Mouse (Mus musculus): ENCODE measurements around the gene Cbarp. TPM values are rescaled to one million over a fixed set of nuclear protein-coding genes. Genes with fewer than 3 reads are reported as not detected.

Cbarp gene
- 3.9 and 5.0 TPM in 2 replicates for polyA plus RNA-seq (2015; fragmentation: Nextera tagmentation; extraction: Ambion mirVana)

- H3K9ac ChIP-seq, result peak within 1 kb of the TSS; percentile 31
- peaks cover 67% of the 10 kb centered on the region for H3K4me1 ChIP-seq
- no peaks in the 10 kb centered on the region for H3K9me3 ChIP-seq
- peak within 1 kb of the TSS; percentile 61 for H3K4me3 ChIP-seq
- peak within 1 kb of the TSS; percentile 78 for H3K27ac ChIP-seq
- peaks cover 47% of the 10 kb centered on the region for H3K27me3 ChIP-seq
- H3K36me3 ChIP-seq, result peaks cover 23% of the 10 kb centered on the region
- WGBS, result 68% methylated on average over 10 of the region's 10 CpGs
- ATAC-seq (ENCODE audit: borderline replicate concordance, extremely low read depth, low FRiP score, low TSS enrichment), result no peak
- peak within 1 kb of the TSS; percentile 98 for H3K4me2 ChIP-seq
Observed at GRCm38 (mm10) chr10:80140666-80141035, at the start of gene Cbarp. Gene Cbarp, minus strand, starts transcription at chr10:80140835.

- Histone ChIP-seq H3K9me3 (no peaks in the 10 kb centered on the region), H3K4me1 (peaks cover 15% of the 10 kb centered on the region), H3K36me3 (peaks cover 10% of the 10 kb centered on the region; the same call in 1 of the 2 replicates), H3K4me3 (peak overlapping the region; percentile 41), H3K9ac (no peak overlapping the region), H3K27me3 (peaks cover 41% of the 10 kb centered on the region), H3K4me2 (peak overlapping the region; percentile 72), H3K27ac (no peak overlapping the region)
- 9% methylated on average over 21 of the region's 21 CpGs for WGBS
- no peak for ATAC-seq (ENCODE audit: borderline replicate concordance, extremely low read depth, low FRiP score, low TSS enrichment)
Observed at GRCm38 (mm10) chr10:80189999-80190398, 49.4 kb upstream of the Cbarp start.

GRCm38 (mm10) chr10:80188453-80189024 lies 47.9 kb upstream of the Cbarp start:
- Histone ChIP-seq H3K4me2 (no peak overlapping the region), H3K4me3 (no peak overlapping the region), H3K27ac (no peak overlapping the region), H3K27me3 (peaks cover 41% of the 10 kb centered on the region), H3K9ac (no peak overlapping the region), H3K4me1 (peaks cover 15% of the 10 kb centered on the region), H3K9me3 (no peaks in the 10 kb centered on the region), H3K36me3 (peaks cover 10% of the 10 kb centered on the region; the same call in 1 of the 2 replicates)
- no peak for ATAC-seq (ENCODE audit: borderline replicate concordance, extremely low read depth, low FRiP score, low TSS enrichment)
- WGBS, result 82% methylated on average over 15 of the region's 15 CpGs

GRCm38 (mm10) chr10:80187739-80188138 lies 47.1 kb upstream of the Cbarp start:
- Histone ChIP-seq H3K27me3 (peaks cover 41% of the 10 kb centered on the region), H3K36me3 (peaks cover 10% of the 10 kb centered on the region; the same call in 1 of the 2 replicates), H3K4me3 (no peak overlapping the region), H3K9ac (no peak overlapping the region), H3K27ac (no peak overlapping the region), H3K9me3 (no peaks in the 10 kb centered on the region), H3K4me1 (peaks cover 15% of the 10 kb centered on the region), H3K4me2 (no peak overlapping the region)
- WGBS, result 90% methylated on average over 10 of the region's 10 CpGs
- no peak for ATAC-seq (ENCODE audit: borderline replicate concordance, extremely low read depth, low FRiP score, low TSS enrichment)

GRCm38 (mm10) chr10:80186649-80187048 lies 46.0 kb upstream of the Cbarp start:
- Histone ChIP-seq H3K4me2 (no peak overlapping the region), H3K9ac (no peak overlapping the region), H3K36me3 (peaks cover 10% of the 10 kb centered on the region; the same call in 1 of the 2 replicates), H3K27ac (no peak overlapping the region), H3K27me3 (peaks cover 31% of the 10 kb centered on the region), H3K9me3 (no peaks in the 10 kb centered on the region), H3K4me3 (no peak overlapping the region), H3K4me1 (peaks cover 15% of the 10 kb centered on the region)
- 59% methylated on average over 27 of the region's 27 CpGs for WGBS
- ATAC-seq (ENCODE audit: borderline replicate concordance, extremely low read depth, low FRiP score, low TSS enrichment), result no peak

- H3K4me2 ChIP-seq, result no peak overlapping the region
- no peak overlapping the region for H3K27ac ChIP-seq
- no peak for ATAC-seq (ENCODE audit: borderline replicate concordance, extremely low read depth, low FRiP score, low TSS enrichment)
- H3K9me3 ChIP-seq, result no peaks in the 10 kb centered on the region
- no peak overlapping the region for H3K9ac ChIP-seq
- H3K4me3 ChIP-seq, result no peak overlapping the region
- no peaks in the 10 kb centered on the region for H3K27me3 ChIP-seq
- 89% methylated on average over 7 of the region's 7 CpGs for WGBS
- no peaks in the 10 kb centered on the region for H3K36me3 ChIP-seq
- H3K4me1 ChIP-seq, result peaks cover 19% of the 10 kb centered on the region
Observed at GRCm38 (mm10) chr10:80182547-80182946, 41.9 kb upstream of the Cbarp start.

- Histone ChIP-seq H3K9ac (peak overlapping the region; percentile 70; the same call in 1 of the 2 replicates), H3K4me3 (peak overlapping the region; percentile 58), H3K27ac (no peak overlapping the region), H3K9me3 (no peaks in the 10 kb centered on the region), H3K36me3 (no peaks in the 10 kb centered on the region), H3K27me3 (no peaks in the 10 kb centered on the region), H3K4me1 (peaks cover 20% of the 10 kb centered on the region), H3K4me2 (peak overlapping the region; percentile 64)
- no peak for ATAC-seq (ENCODE audit: borderline replicate concordance, extremely low read depth, low FRiP score, low TSS enrichment)
- 41% methylated on average over 5 of the region's 5 CpGs for WGBS
Observed at GRCm38 (mm10) chr10:80180823-80181222, 40.2 kb upstream of the Cbarp start.

GRCm38 (mm10) chr10:80180288-80180687 lies 39.7 kb upstream of the Cbarp start:
- no peak overlapping the region for H3K27ac ChIP-seq
- H3K9me3 ChIP-seq, result no peaks in the 10 kb centered on the region
- H3K4me2 ChIP-seq, result peak overlapping the region; percentile 64
- peak overlapping the region; percentile 70 for H3K9ac ChIP-seq
- no peak for ATAC-seq (ENCODE audit: borderline replicate concordance, extremely low read depth, low FRiP score, low TSS enrichment)
- WGBS, result 28% methylated on average over 6 of the region's 6 CpGs
- H3K36me3 ChIP-seq, result no peaks in the 10 kb centered on the region
- H3K27me3 ChIP-seq, result no peaks in the 10 kb centered on the region
- peaks cover 23% of the 10 kb centered on the region for H3K4me1 ChIP-seq
- H3K4me3 ChIP-seq, result peak overlapping the region; percentile 58

GRCm38 (mm10) chr10:80179068-80180051 lies 38.7 kb upstream of the Cbarp start, which contains the start of gene Efna2:
Gene Efna2, plus strand, starts transcription at chr10:80179482.
- Histone ChIP-seq H3K27ac (peak within 1 kb of the TSS; percentile 49), H3K9ac (peak within 1 kb of the TSS; percentile 70), H3K4me2 (peak within 1 kb of the TSS; percentile 64), H3K9me3 (no peaks in the 10 kb centered on the region), H3K27me3 (no peaks in the 10 kb centered on the region), H3K4me1 (peaks cover 23% of the 10 kb centered on the region), H3K36me3 (no peaks in the 10 kb centered on the region), H3K4me3 (peak within 1 kb of the TSS; percentile 58)
- WGBS, result 2% methylated on average over 62 of the region's 106 CpGs
- peak; percentile 68; the same call in 1 of the 2 replicates for ATAC-seq (ENCODE audit: borderline replicate concordance, extremely low read depth, low FRiP score, low TSS enrichment)

GRCm38 (mm10) chr10:80177441-80178279 lies 37.0 kb upstream of the Cbarp start:
- Histone ChIP-seq H3K9ac (no peak overlapping the region), H3K27ac (no peak overlapping the region), H3K4me2 (no peak overlapping the region), H3K27me3 (no peaks in the 10 kb centered on the region), H3K4me1 (peaks cover 28% of the 10 kb centered on the region), H3K4me3 (no peak overlapping the region), H3K36me3 (no peaks in the 10 kb centered on the region), H3K9me3 (no peaks in the 10 kb centered on the region)
- ATAC-seq (ENCODE audit: borderline replicate concordance, extremely low read depth, low FRiP score, low TSS enrichment), result no peak
- 68% methylated on average over 7 of the region's 7 CpGs for WGBS

GRCm38 (mm10) chr10:80176270-80176834 lies 35.7 kb upstream of the Cbarp start:
- Histone ChIP-seq H3K4me1 (peaks cover 40% of the 10 kb centered on the region), H3K9ac (no peak overlapping the region), H3K27me3 (no peaks in the 10 kb centered on the region), H3K4me3 (no peak overlapping the region), H3K27ac (no peak overlapping the region), H3K4me2 (no peak overlapping the region), H3K9me3 (no peaks in the 10 kb centered on the region), H3K36me3 (peaks cover 9% of the 10 kb centered on the region)
- no peak for ATAC-seq (ENCODE audit: borderline replicate concordance, extremely low read depth, low FRiP score, low TSS enrichment)
- WGBS, result 77% methylated on average over 5 of the region's 5 CpGs

All from lung, embryonic 15.5 days (tissue).